8 mouse cellular contexts compared by ENCODE assay signal in genomic region chr2:61533131-61533530, GRCm38 (mm10). TPM values are rescaled to one million over a fixed set of nuclear protein-coding genes. Genes with fewer than 3 reads are reported as not detected.
DNase-seq lines count a peak whose midpoint lies in the region; ATAC-seq and TF ChIP-seq lines count a peak whose summit lies in the region.

No protein-coding gene starts in this region.

- no peaks in the 10 kb centered on the region for H3K27me3 ChIP-seq in Patski

- TF ChIP-seq POLR2A in cortical plate, adult 2 months (IDR thresholded peaks at IDR 0.05; ENCODE audit: extremely low read depth, insufficient read depth, low read length): no peak

- peak; percentile 97 for DNase-seq in 3T3-L1 (ENCODE audit: low read depth, low spot score)
- DNase-seq in Patski (ENCODE audit: low read depth, low spot score): peak; percentile 19
- DNase-seq in heart, postnatal 25 days (ENCODE audit: low spot score): peak; percentile 24
- DNase-seq in left cerebral cortex, postnatal 10 days (ENCODE audit: extremely low spot score in 1 of 2, low spot score in 2 of 2): peak; percentile 24 to 46
- peak; percentile 65 for DNase-seq in telencephalon, adult 2 months (ENCODE audit: low read depth, low spot score)
- no peak for DNase-seq in spleen, adult 18-20 months
- DNase-seq in thymus, adult 18-20 months: no peak

- in situ Hi-C loops in Patski (cut with MboI; ENCODE audit: low pct_unique_long_range_greater_than_20kb): no loop called here

- peak; percentile 97 for ATAC-seq in Patski

- CTCF ChIA-PET in Patski (lab: Charles Lee): no interaction called here

- intact Hi-C loops in heart, postnatal 25 days (cut with DNase I): no loop called here
- intact Hi-C loops in left cerebral cortex, postnatal 10 days (cut with DNase I): no loop called here

- H3K4me1 ChIP-seq in cortical plate, adult 2 months (ENCODE audit: control insufficient read depth, insufficient read depth, low read length): peaks cover 3% of the 10 kb centered on the region

- POLR2A ChIA-PET in Patski (lab: Charles Lee): no interaction called here

- no peak for TF ChIP-seq CTCF in Patski (IDR thresholded peaks at IDR 0.05)
- TF ChIP-seq CTCF in cortical plate, adult 2 months (IDR thresholded peaks at IDR 0.05; ENCODE audit: extremely low read depth, insufficient read depth, low read length): no peak

- H3K27ac ChIP-seq in cortical plate, adult 2 months (ENCODE audit: insufficient read depth, low read length): peak overlapping the region; percentile 95

- H3K4me3 ChIP-seq in cortical plate, adult 2 months (ENCODE audit: insufficient read depth, low read length): no peak overlapping the region

RNA-seq across cellular contexts. Expression of gene Tank, which starts 45.3 kb away (rescaled TPM):
- polyA plus RNA-seq in Patski (2021): 39.2 TPM
- polyA plus RNA-seq in cortical plate, adult 2 months (2012; rRNA removed): 35.8 and 37.5 TPM in 2 replicates
- 10 to 100 TPM; 17.6 to 20.9 TPM for total RNA-seq in heart, postnatal 25 days (2021)
- total RNA-seq in left cerebral cortex, postnatal 10 days (2021): 10 to 100 TPM; 24.2 TPM

Comparison
In these comparisons a context has a peak if more than half of its experiments do, and no peak if none do; other contexts are left out.
1. DNase-seq: peak in 3T3-L1 (single experiment), Patski (single experiment), heart, postnatal 25 days (single experiment), left cerebral cortex, postnatal 10 days (2 of 2) and telencephalon, adult 2 months (single experiment); none in spleen, adult 18-20 months (0 of 2) and thymus, adult 18-20 months (0 of 2).